Mouse (Mus musculus): ENCODE results near the gene Mrpl49.
"Not testable (repeated sequence)": the region's sequence is repeated elsewhere in the genome, so short reads cannot be mapped to it uniquely, and the experiment has no call there.

The Mrpl49 gene

DNA sequence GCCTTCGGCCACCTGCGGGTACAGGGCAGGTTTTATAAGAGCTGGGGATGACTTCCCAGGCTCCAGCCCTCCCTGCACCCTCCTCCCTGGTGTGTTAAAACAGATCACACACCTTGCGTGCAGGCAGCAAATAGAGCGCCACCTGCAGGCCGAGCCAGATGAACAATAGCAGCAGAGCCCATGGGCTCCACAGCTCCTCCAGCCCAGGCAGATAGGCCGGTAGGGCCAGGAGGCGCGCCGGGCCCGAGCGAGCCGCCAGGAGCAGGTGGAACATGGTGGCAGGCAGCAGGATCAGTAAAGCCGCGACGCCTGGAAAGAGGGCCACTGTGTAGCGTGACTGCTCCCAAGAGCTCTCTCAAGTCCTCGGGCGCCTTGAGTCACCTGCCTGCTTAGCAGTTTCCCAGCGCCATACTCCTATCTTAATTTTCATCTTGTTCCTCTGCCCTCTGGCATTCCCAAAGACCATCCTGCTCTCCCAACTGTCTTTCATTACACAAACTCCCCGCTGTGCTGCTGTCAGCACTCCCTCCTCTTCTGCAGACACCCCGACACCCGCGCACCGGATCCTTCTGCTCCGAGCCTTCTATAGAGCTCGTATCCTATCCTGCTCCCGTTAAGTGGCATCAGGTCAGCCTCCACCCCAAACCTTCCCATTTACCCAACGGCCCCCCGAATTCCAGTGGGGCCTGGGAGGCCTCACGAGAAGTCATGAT is 9.6 kb upstream of the Mrpl49 start:
- DNase-seq (ENCODE audit: low read depth, low spot score), result peak; percentile 89

DNA sequence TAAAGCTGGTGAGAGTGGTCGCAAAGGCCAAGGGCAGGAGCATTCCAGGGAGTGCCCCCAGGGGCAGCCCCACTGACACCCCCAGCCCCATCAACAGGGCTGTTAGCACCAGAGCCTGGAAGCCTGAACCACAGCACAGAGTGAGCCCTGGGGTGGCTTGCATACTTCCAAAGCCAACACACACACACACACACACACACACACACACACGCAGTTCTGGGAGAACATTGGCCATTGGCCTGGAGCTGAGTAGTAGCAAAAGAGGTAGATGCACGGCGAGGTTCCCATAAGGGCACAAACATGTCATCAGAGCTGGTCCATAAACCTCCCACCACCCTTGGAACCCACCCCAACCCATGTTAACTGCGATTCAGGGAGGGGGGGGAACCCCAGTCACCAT is 9.0 kb upstream of the Mrpl49 start:
- no peak for DNase-seq (ENCODE audit: low read depth, low spot score)

- no peak for DNase-seq (ENCODE audit: low read depth, low spot score)
Measured at GRCm38 (mm10) chr19:6063081-6063480, 5.5 kb upstream of the Mrpl49 start.

GRCm38 (mm10) chr19:6062418-6062817 is 4.8 kb upstream of the Mrpl49 start:
- DNase-seq (ENCODE audit: low read depth, low spot score), result no peak

DNA sequence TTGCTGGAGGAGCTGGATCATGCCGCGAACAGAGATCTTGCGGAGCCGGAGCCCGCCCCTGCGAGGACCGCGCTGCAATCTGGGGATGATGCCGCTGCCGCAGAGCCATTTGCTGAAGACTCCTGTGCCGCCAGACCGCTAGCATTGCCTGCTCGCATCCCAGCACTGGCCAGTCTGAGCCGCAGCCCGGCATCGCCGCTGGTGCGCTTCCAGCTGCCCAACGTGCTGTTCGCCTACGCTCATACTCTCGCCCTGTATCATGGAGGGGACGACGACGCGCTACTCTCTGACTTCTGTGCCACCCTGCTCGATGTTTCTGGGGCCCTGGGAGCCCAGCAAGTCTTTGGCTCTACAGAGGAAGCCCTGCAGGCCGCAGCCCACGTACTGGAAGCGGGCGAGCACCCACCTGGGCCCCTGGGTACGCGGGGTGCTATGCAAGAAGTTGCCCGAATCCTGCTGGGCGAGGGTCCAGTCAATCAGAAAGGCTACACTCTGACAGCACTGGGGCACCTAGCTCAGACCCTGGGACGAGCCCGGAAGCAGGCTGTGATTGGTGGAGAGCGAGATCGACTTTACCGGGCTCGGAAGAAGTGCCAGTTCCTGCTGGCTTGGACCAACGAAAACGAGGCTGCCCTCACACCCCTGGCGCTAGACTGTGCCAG is 4.2 kb upstream of the Mrpl49 start:
- DNase-seq (ENCODE audit: low read depth, low spot score), result peak; percentile 54

GRCm38 (mm10) chr19:6061021-6061533 is 3.5 kb upstream of the Mrpl49 start, which contains the start of gene Znhit2:
Znhit2 (plus strand) TSS chr19:6061192.
- peak; percentile 94 for DNase-seq (ENCODE audit: low read depth, low spot score)

- no peak for DNase-seq (ENCODE audit: low read depth, low spot score)
Measured at GRCm38 (mm10) chr19:6058966-6059365, 1.4 kb upstream of the Mrpl49 start.

DNA sequence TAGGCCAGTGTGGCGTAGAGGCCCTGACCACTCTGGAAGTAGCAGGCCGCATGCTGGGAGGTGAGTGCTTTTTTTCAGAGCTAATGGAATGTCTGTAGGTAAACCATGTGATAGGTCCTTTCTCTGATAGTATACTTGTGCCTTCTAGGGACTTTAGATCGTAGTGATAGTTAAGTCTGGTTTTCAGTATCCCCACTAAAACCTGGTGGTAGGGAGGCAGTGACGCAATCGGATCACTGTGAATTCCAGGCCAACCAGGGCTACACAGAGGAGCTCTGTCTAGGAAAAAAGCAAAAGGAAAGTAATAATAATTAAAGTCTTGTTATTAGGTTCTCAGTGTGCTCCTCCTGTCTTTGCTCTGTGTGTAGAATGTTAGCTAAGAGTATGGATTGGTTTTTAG is 928 bp upstream of the Mrpl49 start:
- DNase-seq (ENCODE audit: low read depth, low spot score), result no peak

DNA sequence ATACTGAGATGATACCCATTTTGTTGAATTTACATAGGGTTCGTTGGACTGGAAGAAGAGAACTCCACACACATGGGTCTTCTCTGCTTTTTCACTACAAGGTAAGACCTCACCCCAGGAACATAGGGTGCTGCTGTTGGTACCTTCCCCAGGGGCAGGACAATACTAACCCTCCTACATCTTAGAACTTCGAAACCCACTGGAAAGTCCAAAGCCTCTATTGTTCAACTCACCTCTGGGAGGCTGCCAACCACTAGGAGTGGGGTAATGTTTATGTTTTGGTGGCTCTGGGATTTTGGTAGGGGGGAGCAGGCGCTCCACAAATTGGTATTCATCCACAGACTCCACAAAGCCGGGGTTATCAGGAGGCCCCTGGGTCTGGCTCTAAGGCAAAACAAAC is 889 bp downstream of the Mrpl49 start:
- DNase-seq (ENCODE audit: low read depth, low spot score), result no peak

- DNase-seq (ENCODE audit: low read depth, low spot score), result no peak
Measured at GRCm38 (mm10) chr19:6054296-6054695, 3.3 kb downstream of the Mrpl49 start.

DNA sequence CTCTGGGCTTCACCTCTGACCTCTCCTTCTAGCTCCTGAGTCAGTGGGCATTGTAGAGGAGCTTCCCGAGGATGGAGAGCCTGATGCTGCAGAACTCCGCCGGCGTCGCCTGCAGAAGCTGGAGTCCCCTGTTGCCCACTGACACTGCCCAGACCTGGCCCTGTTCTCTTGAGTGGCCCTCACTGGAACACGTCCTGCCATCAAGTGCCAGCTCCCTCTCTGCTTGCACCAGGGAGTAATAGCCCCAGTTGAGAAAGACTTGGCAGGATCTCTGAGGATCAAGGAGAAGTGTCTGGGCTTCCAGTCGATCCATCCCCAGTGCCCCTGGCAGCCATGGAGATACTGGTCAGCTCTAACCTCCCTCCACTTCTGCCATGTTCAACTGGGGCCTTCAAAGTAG is 5.1 kb downstream of the Mrpl49 start:
- no peak for DNase-seq (ENCODE audit: low read depth, low spot score)

GRCm38 (mm10) chr19:6048681-6049410 is 8.7 kb downstream of the Mrpl49 start:
- DNase-seq (ENCODE audit: low read depth, low spot score), result no peak

DNA sequence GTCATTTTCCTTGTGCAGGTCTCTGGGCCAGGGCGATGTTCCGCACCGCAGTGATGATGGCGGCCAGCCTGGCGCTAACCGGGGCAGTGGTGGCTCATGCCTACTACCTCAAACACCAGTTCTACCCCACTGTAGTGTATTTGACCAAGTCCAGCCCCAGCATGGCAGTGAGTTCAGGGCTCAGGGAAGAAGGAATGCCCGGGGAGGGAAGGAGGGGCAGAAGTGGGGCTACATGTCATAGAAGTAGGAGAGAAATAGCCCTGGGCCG is 9.8 kb downstream of the Mrpl49 start:
- DNase-seq (ENCODE audit: low read depth, low spot score), result no peak

GRCm38 (mm10) chr19:6047154-6047898 is 10.3 kb downstream of the Mrpl49 start:
- DNase-seq (ENCODE audit: low read depth, low spot score), result no peak

GRCm38 (mm10) chr19:6046294-6047153 is 11.1 kb downstream of the Mrpl49 start, which contains the start of gene Syvn1:
Syvn1 (plus strand) TSS chr19:6046576.
- DNase-seq (ENCODE audit: low read depth, low spot score), result peak; percentile 96

DNA sequence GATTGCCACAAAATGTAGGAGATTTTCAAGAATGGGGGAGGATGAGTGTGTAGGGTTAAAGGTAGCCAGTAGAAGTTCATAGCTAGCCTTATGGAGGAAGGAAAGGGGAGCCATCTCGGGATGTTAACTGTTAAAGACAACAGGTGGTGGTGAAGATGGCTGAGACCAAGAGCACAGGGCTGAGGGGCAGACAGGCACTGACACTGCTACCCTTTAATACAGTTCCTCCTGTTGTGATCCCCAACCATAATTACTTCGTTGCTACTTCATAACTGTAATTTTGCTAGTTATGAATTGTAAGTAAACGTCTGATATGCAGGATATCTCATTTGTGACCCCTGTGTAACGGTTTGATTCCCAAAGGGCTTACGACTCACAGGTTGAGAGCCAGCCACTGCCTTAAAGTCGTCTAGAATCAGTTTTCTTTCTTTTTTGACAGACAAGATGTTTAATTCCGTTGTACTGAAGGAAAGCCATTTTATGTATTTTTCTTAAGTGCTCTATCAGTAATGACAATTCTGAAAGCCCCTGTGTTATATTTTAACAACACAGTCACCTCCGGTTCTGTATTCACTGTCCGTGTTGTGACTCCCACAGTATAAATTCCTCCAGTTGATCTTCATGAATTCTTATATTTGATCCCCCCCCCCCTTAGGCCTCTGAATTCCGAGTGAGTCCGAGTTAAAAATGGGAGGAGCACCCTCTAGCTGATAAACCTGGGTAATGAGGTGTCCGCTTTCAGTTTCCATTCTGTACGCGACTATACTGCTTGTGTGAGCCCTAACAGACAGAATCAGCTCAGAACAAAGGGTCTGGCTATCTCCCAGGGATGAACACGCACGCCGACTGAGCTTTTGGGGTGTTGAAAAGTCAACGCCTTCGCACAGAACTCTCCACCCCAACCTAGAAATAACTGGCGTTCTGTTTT is 12.0 kb downstream of the Mrpl49 start:
- DNase-seq (ENCODE audit: low read depth, low spot score), result no peak

DNA sequence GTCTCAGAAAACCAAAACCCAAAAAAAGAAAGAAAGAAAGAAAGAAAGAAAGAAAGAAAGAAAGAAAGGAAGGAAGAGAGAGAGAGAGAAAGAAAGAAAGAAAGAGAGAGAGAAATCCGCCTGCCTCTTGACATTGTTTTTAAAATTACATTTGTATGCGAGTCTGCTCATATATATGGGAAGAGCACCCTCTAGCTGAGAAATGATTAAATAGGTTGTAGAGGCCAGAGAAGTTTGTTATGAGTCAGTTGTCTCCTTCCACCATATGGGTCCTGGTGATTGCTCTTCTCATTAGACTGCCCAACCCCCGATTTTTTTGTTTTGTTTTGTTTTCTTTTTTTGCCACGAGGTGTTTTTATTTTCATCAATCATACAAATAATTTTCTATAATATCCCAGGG is 13.5 kb downstream of the Mrpl49 start:
- DNase-seq (ENCODE audit: low read depth, low spot score), result not testable (repeated sequence)

GRCm38 (mm10) chr19:6042293-6042692 is 15.3 kb downstream of the Mrpl49 start:
- no peak for DNase-seq (ENCODE audit: low read depth, low spot score)

- no peak for DNase-seq (ENCODE audit: low read depth, low spot score)
Measured at GRCm38 (mm10) chr19:6040002-6040401, 17.6 kb downstream of the Mrpl49 start.

GRCm38 (mm10) chr19:6038326-6038725 is 19.3 kb downstream of the Mrpl49 start:
- DNase-seq (ENCODE audit: low read depth, low spot score), result no peak

Measured in mesoderm, embryonic 11.5 days (tissue).